Mouse (Mus musculus): ENCODE results near the gene Glyat.

The Glyat gene

GRCm38 (mm10) chr19:12684638-12685037 lies 51.5 kb downstream of the Glyat start:
- no peak for DNase-seq (ENCODE audit: low read depth, low spot score)

- no peak for DNase-seq (ENCODE audit: low read depth, low spot score)
Observed at GRCm38 (mm10) chr19:12685231-12685630, 52.1 kb downstream of the Glyat start.

- DNase-seq (ENCODE audit: low read depth, low spot score) = no peak
Observed at GRCm38 (mm10) chr19:12695590-12695989, 62.5 kb downstream of the Glyat start, which contains the start of gene Keg1. Keg1 (plus strand) TSS chr19:12695786.

GRCm38 (mm10) chr19:12696221-12696620 lies 63.1 kb downstream of the Glyat start:
- DNase-seq (ENCODE audit: low read depth, low spot score) = no peak

Data from retina, adult 2 months (tissue).